Mouse (Mus musculus) midbrain, postnatal 0 days (tissue): ENCODE measurements around the gene Stard13. TPM values are rescaled to one million over a fixed set of nuclear protein-coding genes. Genes with fewer than 3 reads are reported as not detected.
A peak's percentile ranks its signal among the peaks of the same experiment; 100 is the strongest.

Source experiments
- ATAC-seq: fragments of 200-750 bp; cut with Nextera tagmentation; 2 replicates; pipeline ENCODE4 v1.8.0; 2017; ENCODE audit warnings: moderate number of reproducible peaks, mild to moderate bottlenecking, moderate TSS enrichment, moderate library complexity; ENCODE audit not compliant: low FRiP score
- DNase-seq: peaks from one replicate; pipeline ENCODE4 v3.0.0-alpha.2; 2015; ENCODE audit warnings: low spot score
- H3K27ac ChIP-seq: fragments of 300-500 bp; sonication (generic); 2 replicates; pipeline ENCODE4 v1.5.1; 2014; ENCODE audit warnings: low read depth, mild to moderate bottlenecking, low read length, mixed read lengths
- H3K27me3 ChIP-seq: fragments of 300-500 bp; sonication (generic); 2 replicates; pipeline ENCODE4 v1.6.1; 2014; ENCODE audit warnings: low read length, control low read depth, mixed read lengths; ENCODE audit not compliant: insufficient read depth
- H3K36me3 ChIP-seq: fragments of 300-500 bp; sonication (generic); 2 replicates; pipeline ENCODE4 v1.6.1; 2014; ENCODE audit warnings: low read length, control low read depth, mixed read lengths; ENCODE audit not compliant: insufficient read depth
- H3K4me1 ChIP-seq: fragments of 300-500 bp; sonication (generic); 2 replicates; pipeline ENCODE4 v1.6.1; 2014; ENCODE audit warnings: mild to moderate bottlenecking, control low read depth, antibody characterized with exemption, low read length, mixed read lengths; ENCODE audit not compliant: insufficient read depth
- H3K4me2 ChIP-seq: fragments of 300-500 bp; sonication (generic); 2 replicates; pipeline ENCODE4 v1.6.1; 2014; ENCODE audit warnings: low read depth, mild to moderate bottlenecking, low read length, mixed read lengths; ENCODE audit not compliant: poor library complexity, severe bottlenecking
- H3K4me3 ChIP-seq: fragments of 300-500 bp; sonication (generic); 2 replicates; pipeline ENCODE4 v1.5.1; 2014; ENCODE audit warnings: low read depth, mild to moderate bottlenecking, low read length, moderate library complexity
- H3K9ac ChIP-seq: fragments of 300-500 bp; sonication (generic); replicated peaks from 2 replicates; pipeline ENCODE4 v1.6.1; 2014; ENCODE audit warnings: mild to moderate bottlenecking, low read length, moderate library complexity, mixed read lengths; ENCODE audit not compliant: poor library complexity, severe bottlenecking
- H3K9me3 ChIP-seq: fragments of 300-500 bp; sonication (generic); 2 replicates; pipeline ENCODE4 v1.6.1; 2016; ENCODE audit warnings: low read length, control low read depth
- CTCF ChIP-seq: IDR thresholded peaks from 2 replicates; pipeline ENCODE4 v1.5.1; 2016; ENCODE audit warnings: antibody characterized with exemption, mild to moderate bottlenecking
- WGBS: fragments of 180-500 bp; shearing (Covaris S2); extraction: QIAGEN DNeasy Blood & Tissue Kit; methylation state at CpG from one replicate; pipeline ENCODE4 v1.1.7; 2014; 5-methylcytosine and 5-hydroxymethylcytosine counted together
- polyA plus RNA-seq: library from polyadenylated mRNA; unstranded; fragments of >200 nt; fragmentation: Nextera tagmentation; extraction: Ambion mirVana; gene quantifications from 2 replicates; pipeline ENCODE4 v1.2.1, GENCODE M21; 2015
- total RNA-seq: library from RNA; depleted of rRNA; stranded (reverse); fragments of >200 nt; gene quantifications from 2 replicates; pipeline ENCODE4 v1.2.3, GENCODE M21; 2014

The Stard13 gene
- total and polyA plus RNA-seq, 2 experiments from 2014 or later: 2.1 to 27.2 TPM

- Histone ChIP-seq H3K4me2 (no peak overlapping the region), H3K9me3 (no peaks in the 10 kb centered on the region), H3K4me3 (no peak overlapping the region), H3K36me3 (no peaks in the 10 kb centered on the region), H3K4me1 (peaks cover 13% of the 10 kb centered on the region; the same call in 1 of the 2 replicates), H3K9ac (no peak overlapping the region), H3K27me3 (no peaks in the 10 kb centered on the region), H3K27ac (no peak overlapping the region)
- no peak for ATAC-seq
- no peak for TF ChIP-seq CTCF
- 12% methylated on average over 1 of the region's 1 CpGs for WGBS
- DNase-seq: peak; percentile 27
Observed at GRCm38 (mm10) chr5:151022939-151023338, 210.7 kb downstream of the Stard13 start.

DNA sequence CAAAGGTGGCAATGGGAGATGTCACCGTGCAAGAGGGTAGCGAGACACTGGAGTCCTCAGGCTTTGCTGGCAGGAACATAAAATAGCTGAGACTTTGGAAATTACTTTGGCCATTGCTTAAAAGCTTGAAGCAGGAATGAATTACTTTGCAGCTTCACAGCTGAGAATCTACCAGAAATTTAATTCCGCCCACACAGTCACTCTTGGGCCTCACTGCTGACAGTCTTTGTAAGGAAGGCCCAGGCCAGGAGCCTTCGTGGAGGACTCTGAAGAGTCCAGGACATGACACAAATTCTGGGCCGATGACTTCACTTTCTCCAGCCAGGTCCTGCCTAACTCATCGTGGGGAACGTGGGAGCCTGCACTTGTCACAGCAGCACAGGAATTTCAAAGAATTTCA, 211.6 kb downstream of the Stard13 start:
- no peak for DNase-seq

GRCm38 (mm10) chr5:151020831-151021230, 212.8 kb downstream of the Stard13 start:
- peaks cover 13% of the 10 kb centered on the region; the same call in 1 of the 2 replicates for H3K4me1 ChIP-seq
- DNase-seq (no peak), ATAC-seq (no peak)
- H3K9ac ChIP-seq: no peak overlapping the region
- H3K27me3 ChIP-seq: no peaks in the 10 kb centered on the region
- no peak overlapping the region for H3K4me3 ChIP-seq
- H3K9me3 ChIP-seq: no peaks in the 10 kb centered on the region
- no peaks in the 10 kb centered on the region for H3K36me3 ChIP-seq
- 81% methylated on average over 14 of the region's 14 CpGs for WGBS
- no peak overlapping the region for H3K4me2 ChIP-seq
- no peak overlapping the region for H3K27ac ChIP-seq
- TF ChIP-seq CTCF: no peak

More for the DNA sequence above, 211.6 kb downstream of the Stard13 start:
- WGBS: 84% methylated on average over 7 of the region's 7 CpGs
- H3K4me2 ChIP-seq: no peak overlapping the region
- H3K27me3 ChIP-seq: no peaks in the 10 kb centered on the region
- H3K27ac ChIP-seq: no peak overlapping the region
- ATAC-seq: no peak
- no peaks in the 10 kb centered on the region for H3K9me3 ChIP-seq
- H3K36me3 ChIP-seq: no peaks in the 10 kb centered on the region
- no peak overlapping the region for H3K9ac ChIP-seq
- no peak for TF ChIP-seq CTCF
- peaks cover 13% of the 10 kb centered on the region; the same call in 1 of the 2 replicates for H3K4me1 ChIP-seq
- H3K4me3 ChIP-seq: no peak overlapping the region

GRCm38 (mm10) chr5:151020031-151020820, 213.4 kb downstream of the Stard13 start:
- H3K4me1 ChIP-seq: peaks cover 13% of the 10 kb centered on the region; the same call in 1 of the 2 replicates
- H3K27me3 ChIP-seq: no peaks in the 10 kb centered on the region
- WGBS: 72% methylated on average over 13 of the region's 13 CpGs
- DNase-seq: peak; percentile 21
- no peak for ATAC-seq
- no peak for TF ChIP-seq CTCF
- H3K4me2 ChIP-seq: no peak overlapping the region
- no peak overlapping the region for H3K27ac ChIP-seq
- no peak overlapping the region for H3K4me3 ChIP-seq
- no peak overlapping the region for H3K9ac ChIP-seq
- H3K36me3 ChIP-seq: no peaks in the 10 kb centered on the region
- no peaks in the 10 kb centered on the region for H3K9me3 ChIP-seq

GRCm38 (mm10) chr5:151018959-151019358, 214.7 kb downstream of the Stard13 start:
- no peak for TF ChIP-seq CTCF
- WGBS: 67% methylated on average over 5 of the region's 5 CpGs
- peaks cover 13% of the 10 kb centered on the region; the same call in 1 of the 2 replicates for H3K4me1 ChIP-seq
- ATAC-seq (no peak), DNase-seq (no peak)
- H3K4me3 ChIP-seq: no peak overlapping the region
- H3K36me3 ChIP-seq: no peaks in the 10 kb centered on the region
- no peak overlapping the region for H3K4me2 ChIP-seq
- H3K9ac ChIP-seq: no peak overlapping the region
- H3K27me3 ChIP-seq: no peaks in the 10 kb centered on the region
- H3K27ac ChIP-seq: no peak overlapping the region
- no peaks in the 10 kb centered on the region for H3K9me3 ChIP-seq

- Histone ChIP-seq H3K27ac (no peak overlapping the region), H3K9me3 (no peaks in the 10 kb centered on the region), H3K36me3 (no peaks in the 10 kb centered on the region), H3K27me3 (no peaks in the 10 kb centered on the region), H3K4me1 (peaks cover 10% of the 10 kb centered on the region; the same call in 1 of the 2 replicates), H3K4me3 (no peak overlapping the region), H3K4me2 (no peak overlapping the region), H3K9ac (no peak overlapping the region)
- 83% methylated on average over 5 of the region's 5 CpGs for WGBS
- no peak for DNase-seq
- no peak for TF ChIP-seq CTCF
- ATAC-seq: no peak
Observed at GRCm38 (mm10) chr5:151018450-151018849, 215.2 kb downstream of the Stard13 start.
